8 mouse cellular contexts compared by ENCODE assay signal in genomic region chr2:30845152-30846070, GRCm38 (mm10). TPM values are rescaled to one million over a fixed set of nuclear protein-coding genes. Genes with fewer than 3 reads are reported as not detected.
DNase-seq lines count a peak whose midpoint lies in the region; ATAC-seq and TF ChIP-seq lines count a peak whose summit lies in the region.
"Had no signal": no experiment of that assay in that cellular context is flagged by ENCODE, and none has a peak within 500 bp of the region (broad histone marks: within the 10 kb centered on the region; RNA-seq: fewer than 3 reads in every experiment).

No protein-coding gene starts in this region.

- no peak for ATAC-seq in forebrain, embryonic 16.5 days

- H3K9ac ChIP-seq in ES-E14 (ENCODE audit: insufficient read depth, low read depth, low read length, poor library complexity, severe bottlenecking): peak overlapping the region; percentile 63
- H3K9ac ChIP-seq in forebrain, embryonic 16.5 days (replicated peaks; ENCODE audit: low read depth, low read length): peak overlapping the region; percentile 49

- no peaks in the 10 kb centered on the region for H3K36me3 ChIP-seq in ES-E14 (ENCODE audit: control insufficient read depth, insufficient read depth, low read length, poor library complexity, severe bottlenecking)
- H3K36me3 ChIP-seq in forebrain, embryonic 16.5 days (ENCODE audit: control insufficient read depth, insufficient read depth): no peaks in the 10 kb centered on the region
- no peaks in the 10 kb centered on the region for H3K36me3 ChIP-seq in myocyte (ENCODE audit: control insufficient read depth, insufficient read depth)

- H3K4me1 ChIP-seq in ES-E14 (ENCODE audit: control insufficient read depth in 2 of 2, insufficient read depth in 2 of 2, low read length in 2 of 2, poor library complexity in 1 of 2): peaks cover 2 to 3% of the 10 kb centered on the region in 2 experiments; a peak in 1 of 4 replicates
- peaks cover 7% of the 10 kb centered on the region for H3K4me1 ChIP-seq in forebrain, embryonic 16.5 days (replicated peaks; ENCODE audit: control insufficient read depth, insufficient read depth, low read length)

- DNase-seq in 3T3-L1 (ENCODE audit: low read depth, low spot score) (peak; percentile 39), ES-E14 (ENCODE audit: low read depth, low spot score) (no peak)
- peak; percentile 21 to 51 for DNase-seq in kidney, postnatal 25 days
- no peak for DNase-seq in frontal cortex, postnatal 25 days (ENCODE audit: low spot score in 2 of 2)
- no peak for DNase-seq in frontal cortex, postnatal 14 days (ENCODE audit: low spot score in 2 of 2)

- peaks cover 14% of the 10 kb centered on the region for H3K27me3 ChIP-seq in forebrain, embryonic 16.5 days (replicated peaks; ENCODE audit: control insufficient read depth, insufficient read depth, low read length)
- no peaks in the 10 kb centered on the region for H3K27me3 ChIP-seq in myocyte (ENCODE audit: control insufficient read depth, insufficient read depth, insufficient read length)

- in situ Hi-C loops in ES-E14 (cut with MboI; ENCODE audit: low sequenced_read_pairs in 2 of 2, unreplicated experiment in 2 of 2): no loop called here

- peak; percentile 43 for TF ChIP-seq POLR2A in myocyte (IDR thresholded peaks at IDR 0.05; ENCODE audit: insufficient read length, low read depth)

- peak overlapping the region; percentile 56 for H3ac ChIP-seq in myocyte (ENCODE audit: control insufficient read depth, insufficient read length)

- H3K27ac ChIP-seq in ES-E14 (ENCODE audit: insufficient read depth, low read depth, low read length, poor library complexity, severe bottlenecking): no peak overlapping the region
- no peak overlapping the region for H3K27ac ChIP-seq in forebrain, embryonic 16.5 days (ENCODE audit: low read length)

- peak overlapping the region; percentile 65 to 77 for H3K4me3 ChIP-seq in ES-E14 (ENCODE audit: insufficient read depth in 1 of 2, low read depth in 1 of 2, low read length in 2 of 2, poor library complexity in 1 of 2, severe bottlenecking in 1 of 2)
- peak overlapping the region; percentile 45 for H3K4me3 ChIP-seq in forebrain, embryonic 16.5 days (replicated peaks; ENCODE audit: low read length)
- peak overlapping the region; percentile 34 for H3K4me3 ChIP-seq in myocyte

- no peaks in the 10 kb centered on the region for H3K9me3 ChIP-seq in ES-E14 (ENCODE audit: control insufficient read depth, insufficient read depth, low read depth, low read length)
- no peaks in the 10 kb centered on the region for H3K9me3 ChIP-seq in forebrain, embryonic 16.5 days (ENCODE audit: control insufficient read depth, low read length)

- no peaks in the 10 kb centered on the region for H3K79me2 ChIP-seq in myocyte (ENCODE audit: control insufficient read depth, insufficient read depth)

- 1% methylated on average over 59 of the region's 80 CpGs for WGBS in forebrain, embryonic 16.5 days

- H3K4me2 ChIP-seq in forebrain, embryonic 16.5 days (ENCODE audit: low read length): peak overlapping the region; percentile 78
- peak overlapping the region; percentile 84 for H3K4me2 ChIP-seq in myocyte (ENCODE audit: low read depth)

TF ChIP-seq in ES-E14, 5 proteins besides CTCF, POLR2A, EP300 and RAD21:
- no peak for TF ChIP-seq MAFK (IDR thresholded peaks at IDR 0.05; ENCODE audit: insufficient read depth, low read depth, low read length)
- TF ChIP-seq HCFC1 (IDR thresholded peaks at IDR 0.05; ENCODE audit: borderline replicate concordance, insufficient read depth, low read length): no peak
- no peak for TF ChIP-seq ZNF384 (IDR thresholded peaks at IDR 0.05; ENCODE audit: low read depth, low read length)
- no peak for TF ChIP-seq ZC3H11A (IDR thresholded peaks at IDR 0.05; ENCODE audit: borderline replicate concordance, low read depth, low read length)
- TF ChIP-seq CHD2 (IDR thresholded peaks at IDR 0.05; ENCODE audit: low read depth, low read length): no peak

TF ChIP-seq in myocyte, 11 proteins besides CTCF, POLR2A, EP300 and RAD21:
- TF ChIP-seq POLR2AphosphoS2 (IDR thresholded peaks at IDR 0.05; ENCODE audit: insufficient read length, low read depth) (no peak), CEBPB (IDR thresholded peaks at IDR 0.05; ENCODE audit: insufficient read depth, poor library complexity, severe bottlenecking) (no peak), E2F4 (IDR thresholded peaks at IDR 0.05; ENCODE audit: insufficient read depth) (no peak), MYOG (IDR thresholded peaks at IDR 0.05; ENCODE audit: control insufficient read depth in 1 of 3, insufficient read depth in 1 of 3, insufficient read length in 2 of 3, low read depth in 2 of 3) (no peak), USF1 (IDR thresholded peaks at IDR 0.05; ENCODE audit: low read depth) (no peak), REST (IDR thresholded peaks at IDR 0.05; ENCODE audit: insufficient read depth, insufficient read length) (no peak)

RNA-seq across cellular contexts. Expression of gene Prrx2, which starts 10.6 kb away (rescaled TPM):
- 8.7 and 16.2 TPM in 2 replicates for total RNA-seq in ES-E14 (2012; rRNA removed)
- 1.9 and 4.0 TPM in 2 replicates for polyA plus RNA-seq in forebrain, embryonic 16.5 days (2015; fragmentation: Nextera tagmentation; extraction: Ambion mirVana)
- polyA plus RNA-seq in myocyte (2012; fragmentation: generic; extraction: Trizol): 21.8 TPM
- total RNA-seq: common myeloid progenitor, adult 5-6 weeks had no signal

RNA-seq across cellular contexts. Expression of gene Asb6, which starts 15.3 kb away (rescaled TPM):
- 73.6 and 88.1 TPM in 2 replicates for total RNA-seq in ES-E14 (2012; rRNA removed)
- polyA plus RNA-seq in forebrain, embryonic 16.5 days (2015; fragmentation: Nextera tagmentation; extraction: Ambion mirVana): 41.2 and 47.2 TPM in 2 replicates
- polyA plus RNA-seq in myocyte (2012; fragmentation: generic; extraction: Trizol): 44.9 TPM

RNA-seq across cellular contexts. Expression of gene Ntmt1, which starts 37.8 kb away (rescaled TPM):
- 47.3 and 55.2 TPM in 2 replicates for total RNA-seq in ES-E14 (2012; rRNA removed)
- polyA plus RNA-seq in forebrain, embryonic 16.5 days (2015; fragmentation: Nextera tagmentation; extraction: Ambion mirVana): 120 and 121 TPM in 2 replicates
- polyA plus RNA-seq in myocyte (2012; fragmentation: generic; extraction: Trizol): 71.2 TPM

RNA-seq across cellular contexts. Expression of gene 1700001O22Rik, which starts 42.0 kb away (rescaled TPM):
- 1.9 and 2.6 TPM in 2 replicates for total RNA-seq in ES-E14 (2012; rRNA removed)
- polyA plus RNA-seq in forebrain, embryonic 16.5 days (2015; fragmentation: Nextera tagmentation; extraction: Ambion mirVana): 2.1 and 2.9 TPM in 2 replicates
- 0.12 TPM for polyA plus RNA-seq in myocyte (2012; fragmentation: generic; extraction: Trizol)
- total RNA-seq: common myeloid progenitor, adult 5-6 weeks had no signal

Comparison
In these comparisons a context has a peak if more than half of its experiments do, and no peak if none do; other contexts are left out.
1. DNase-seq: peak in 3T3-L1 (single experiment) and kidney, postnatal 25 days (2 of 2); none in ES-E14 (single experiment), frontal cortex, postnatal 25 days (0 of 2) and frontal cortex, postnatal 14 days (0 of 2).
2. Peak in every context shown above with its lines, with median percentiles within 50 percentile points of each other: H3K4me3 ChIP-seq.